Mouse (Mus musculus) monocyte, adult 5-6 weeks (primary cell): ENCODE measurements around the gene Fkrp. TPM values are rescaled to one million over a fixed set of nuclear protein-coding genes. Genes with fewer than 3 reads are reported as not detected.

Source experiments
- ATAC-seq: fragments of 153-309, 156-312 bp; replicated peaks from 2 replicates; pipeline ENCODE4 v1.8.0; 2017; ENCODE audit warnings: mild to moderate bottlenecking; ENCODE audit not compliant: low TSS enrichment, insufficient number of reproducible peaks, severe bottlenecking, poor library complexity, low FRiP score
- total RNA-seq: library from RNA; stranded (forward); fragments of 200-1000, 200-491, 200-594 nt; gene quantifications from 3 replicates; pipeline ENCODE4 v1.2.3, GENCODE M21; 2017

Fkrp gene
- total RNA-seq, 1 experiment from 2014 or later, result 9.6 TPM

DNA sequence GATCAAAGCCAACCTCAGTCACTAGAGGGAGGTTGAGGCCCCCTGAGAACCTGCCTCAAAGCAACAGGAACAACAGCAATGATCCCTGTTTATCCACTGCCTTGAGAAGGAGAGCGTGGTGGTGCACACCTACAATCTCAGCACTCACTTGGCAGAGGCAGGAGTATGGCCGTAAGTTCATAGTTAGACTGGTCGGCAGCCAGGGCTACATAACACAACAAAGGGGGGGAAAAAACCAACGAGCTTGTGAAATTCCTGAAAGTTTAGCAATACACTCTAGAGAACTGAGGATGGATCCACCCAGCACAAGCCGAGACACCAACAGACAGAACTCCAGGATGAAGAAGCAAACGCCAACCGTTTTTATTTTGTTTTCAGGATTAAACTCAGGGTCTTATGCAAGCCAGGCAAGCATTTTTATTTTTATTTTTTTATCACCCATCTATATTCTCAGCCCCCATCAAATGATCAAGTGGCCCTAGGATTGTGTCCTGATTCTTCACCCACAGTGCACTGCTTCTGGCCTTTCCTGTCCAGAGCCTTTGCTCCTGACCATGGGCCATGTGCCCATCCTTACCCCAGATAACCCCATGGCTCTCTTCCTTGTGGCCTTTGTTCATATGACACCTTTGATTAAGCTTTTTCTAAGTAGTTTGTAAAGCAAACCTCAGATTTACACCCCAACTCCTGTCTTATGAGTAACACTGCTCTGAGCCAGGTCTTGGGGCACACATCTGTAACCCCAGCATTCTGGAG, 52.9 kb downstream of the Fkrp start:
- ATAC-seq, result no peak

DNA sequence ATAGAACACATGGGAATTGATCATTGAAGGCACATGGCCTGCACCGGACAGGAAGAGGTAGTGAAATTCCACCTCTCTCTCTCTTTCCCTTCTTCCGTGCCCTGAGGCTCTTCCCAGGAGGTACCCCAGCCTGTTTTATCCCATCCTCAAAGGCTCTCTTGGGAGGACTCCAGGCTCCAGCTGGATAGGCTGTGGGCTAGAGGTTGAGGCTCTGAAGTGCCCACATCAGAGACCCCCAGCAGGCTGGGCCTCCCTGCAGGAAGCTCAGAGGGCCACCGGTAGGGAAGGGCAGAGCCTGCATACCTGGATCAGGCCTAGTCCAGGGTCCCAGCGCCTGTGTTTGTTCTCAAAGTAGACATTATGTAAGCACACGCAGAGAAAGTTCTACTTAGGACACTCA, 54.9 kb downstream of the Fkrp start:
- no peak for ATAC-seq

DNA sequence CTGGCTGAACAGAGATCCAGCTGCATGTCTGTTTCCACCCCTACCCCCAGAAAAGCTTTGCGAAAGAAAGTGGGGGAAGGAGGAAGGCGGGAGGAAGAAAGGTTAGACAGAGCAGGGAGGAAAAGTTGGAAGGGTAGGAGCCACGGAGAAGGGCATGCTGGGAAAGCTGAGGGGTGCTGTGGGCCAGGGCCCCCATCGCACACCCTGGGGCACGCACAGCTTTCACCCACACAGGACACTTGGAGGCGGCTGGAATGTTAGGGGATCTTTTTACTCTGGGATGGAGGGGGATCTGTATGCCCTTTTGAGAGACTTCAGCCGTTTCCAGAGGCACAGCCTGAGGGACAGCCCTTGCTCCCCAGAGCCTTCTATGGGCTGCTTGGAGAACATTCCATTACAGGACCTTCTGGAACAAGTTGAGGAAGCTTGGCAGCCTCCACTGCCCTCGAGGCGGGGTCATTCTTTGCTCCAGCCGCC, 55.5 kb downstream of the Fkrp start:
- ATAC-seq, result no peak

DNA sequence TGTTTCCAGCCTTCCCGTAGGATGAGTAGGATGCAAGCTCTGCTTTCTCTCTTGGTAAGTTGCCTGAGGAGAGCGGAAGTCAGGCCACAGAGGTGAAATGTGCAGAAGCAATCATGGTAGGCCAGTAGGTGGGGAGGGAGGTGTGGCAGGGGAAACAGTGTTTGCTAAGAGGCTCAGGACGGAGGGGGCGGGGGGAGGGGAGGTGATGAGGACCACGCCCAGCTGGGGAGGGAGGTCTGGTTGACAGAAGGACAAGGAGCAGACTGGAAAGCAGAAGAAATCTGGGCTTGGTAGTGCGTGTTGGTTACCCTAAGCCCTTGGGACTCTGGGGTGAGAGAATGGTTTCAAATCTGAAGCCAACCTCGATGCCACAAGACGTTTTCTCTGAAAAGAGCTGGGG, 56.2 kb downstream of the Fkrp start:
- no peak for ATAC-seq

Other genes with a start within 250 kb of the Fkrp start
- gene Arhgap35, start 201.7 kb downstream of the Fkrp start, total RNA-seq, result 6.5 to 9.8 TPM (median 8.2 TPM) in 3 replicates
- not detected in 3 replicates for gene Ceacam15, start 141.0 kb downstream of the Fkrp start, total RNA-seq
- gene Ceacam9, start 94.8 kb downstream of the Fkrp start, total RNA-seq, result not detected in 3 replicates
- 59.7 to 77.7 TPM (median 69.6 TPM) in 3 replicates for gene Ap2s1, start 78.3 kb downstream of the Fkrp start, total RNA-seq
- gene Slc1a5, start 35.4 kb downstream of the Fkrp start, total RNA-seq, result 40.9 to 71.2 TPM (median 56.6 TPM) in 3 replicates
- 70.9 to 99.8 TPM (median 71.5 TPM) in 3 replicates for gene Strn4, start 843 bp downstream of the Fkrp start, total RNA-seq
- 13.1 to 26.6 TPM (median 15.6 TPM) in 3 replicates for gene Prkd2, start 26.2 kb upstream of the Fkrp start, total RNA-seq
- not detected in 3 replicates for gene Dact3, start 58.6 kb upstream of the Fkrp start, total RNA-seq
- gene Gng8, start 75.1 kb upstream of the Fkrp start, total RNA-seq, result not detected in 3 replicates
- 9.8 to 15.4 TPM (median 14.0 TPM) in 3 replicates for gene Ptgir, start 89.8 kb upstream of the Fkrp start, total RNA-seq
- gene Calm3, start 107.4 kb upstream of the Fkrp start, total RNA-seq, result 169 to 298 TPM (median 195 TPM) in 3 replicates
- 0.10 TPM in 1 of 3 replicates, not detected in the others for gene Pnmal2, start 128.0 kb upstream of the Fkrp start, total RNA-seq
- gene Pnmal1, start 142.9 kb upstream of the Fkrp start, total RNA-seq, result not detected in 3 replicates
- 0.49 to 0.75 TPM (median 0.67 TPM) in 3 replicates for gene Gm42372, start 166.4 kb upstream of the Fkrp start, total RNA-seq
- gene Ccdc8, start 176.0 kb upstream of the Fkrp start, total RNA-seq, result 0.10 to 0.38 TPM in 2 of 3 replicates, not detected in the other
- gene Ppp5c, start 211.2 kb upstream of the Fkrp start, total RNA-seq, result 25.8 to 48.8 TPM (median 35.1 TPM) in 3 replicates
- not detected in 3 replicates for gene Hif3a, start 245.7 kb upstream of the Fkrp start, total RNA-seq